Mouse (Mus musculus) stomach, embryonic 16.5 days (tissue): ENCODE measurements around the gene Nt5e. TPM values are rescaled to one million over a fixed set of nuclear protein-coding genes. Genes with fewer than 3 reads are reported as not detected.
"Not testable (repeated sequence)": the region's sequence is repeated elsewhere in the genome, so short reads cannot be mapped to it uniquely, and the experiment has no call there.

Source experiments
- ATAC-seq: fragments of 200-750 bp; cut with Nextera tagmentation; 2 replicates; pipeline ENCODE4 v1.8.0; 2017; ENCODE audit warnings: moderate number of reproducible peaks, moderate TSS enrichment; ENCODE audit not compliant: insufficient read depth, low FRiP score
- H3K27ac ChIP-seq: fragments of 300-500 bp; sonication (generic); 2 replicates; pipeline ENCODE4 v1.5.1; 2014; ENCODE audit warnings: low read length
- H3K27me3 ChIP-seq: fragments of 300-500 bp; sonication (generic); 2 replicates; pipeline ENCODE4 v1.6.1; 2014; ENCODE audit warnings: low read length, control low read depth, mixed read lengths; ENCODE audit not compliant: control insufficient read depth, insufficient read depth
- H3K36me3 ChIP-seq: fragments of 300-500 bp; sonication (generic); 2 replicates; pipeline ENCODE4 v1.6.1; 2014; ENCODE audit warnings: low read length; ENCODE audit not compliant: control insufficient read depth, insufficient read depth
- H3K4me1 ChIP-seq: fragments of 300-500 bp; sonication (generic); 2 replicates; pipeline ENCODE4 v1.6.1; 2014; ENCODE audit warnings: low read length, control low read depth, mixed read lengths; ENCODE audit not compliant: control insufficient read depth, insufficient read depth
- H3K4me2 ChIP-seq: fragments of 300-500 bp; sonication (generic); 2 replicates; pipeline ENCODE4 v1.6.1; 2014; ENCODE audit warnings: low read depth, low read length, mixed read lengths
- H3K4me3 ChIP-seq: fragments of 300-500 bp; sonication (generic); replicated peaks from 2 replicates; pipeline ENCODE4 v1.5.1; 2014; ENCODE audit warnings: mild to moderate bottlenecking, low read length
- H3K9ac ChIP-seq: fragments of 300-500 bp; sonication (generic); 2 replicates; pipeline ENCODE4 v1.6.1; 2014; ENCODE audit warnings: low read length
- H3K9me3 ChIP-seq: fragments of 300-500 bp; sonication (generic); replicated peaks from 2 replicates; pipeline ENCODE4 v1.6.1; 2016; ENCODE audit warnings: low read length, control low read depth; ENCODE audit not compliant: control insufficient read depth
- WGBS: fragments of 180-500 bp; shearing (Covaris S2); extraction: QIAGEN DNeasy Blood & Tissue Kit; methylation state at CpG from one replicate; pipeline ENCODE4 v1.1.7; 2014; 5-methylcytosine and 5-hydroxymethylcytosine counted together
- polyA plus RNA-seq: library from polyadenylated mRNA; unstranded; fragments of >200 nt; fragmentation: Nextera tagmentation; extraction: Ambion mirVana; gene quantifications from 2 replicates; pipeline ENCODE4 v1.2.1, GENCODE M21; 2015

Gene Nt5e
- polyA plus RNA-seq, result 6.5 and 8.8 TPM in 2 replicates

- Histone ChIP-seq H3K36me3 (no peaks in the 10 kb centered on the region), H3K4me1 (peaks cover 5% of the 10 kb centered on the region; the same call in 1 of the 2 replicates), H3K9me3 (no peaks in the 10 kb centered on the region), H3K4me3 (peak within 1 kb of the TSS; percentile 62), H3K4me2 (peak within 1 kb of the TSS; percentile 95), H3K27me3 (no peaks in the 10 kb centered on the region), H3K9ac (peak within 1 kb of the TSS; percentile 72), H3K27ac (no peak within 1 kb of the TSS)
- ATAC-seq, result peak; percentile 93
- 1% methylated on average over 66 of the region's 66 CpGs for WGBS
These were observed at the start of gene Nt5e for GRCm38 (mm10) chr9:88326930-88327901. Nt5e (plus strand) TSS chr9:88327197.

GRCm38 (mm10) chr9:88277588-88277987 is 49.4 kb upstream of the Nt5e start:
- no peaks in the 10 kb centered on the region for H3K9me3 ChIP-seq
- no peaks in the 10 kb centered on the region for H3K27me3 ChIP-seq
- no peak for ATAC-seq
- no peak overlapping the region for H3K9ac ChIP-seq
- H3K4me2 ChIP-seq, result no peak overlapping the region
- H3K36me3 ChIP-seq, result no peaks in the 10 kb centered on the region
- no peak overlapping the region for H3K27ac ChIP-seq
- no peaks in the 10 kb centered on the region for H3K4me1 ChIP-seq
- H3K4me3 ChIP-seq, result no peak overlapping the region
- WGBS, result 66% methylated on average over 4 of the region's 4 CpGs

- ATAC-seq, result no peak
- 78% methylated on average over 2 of the region's 2 CpGs for WGBS
- Histone ChIP-seq H3K36me3 (no peaks in the 10 kb centered on the region), H3K27me3 (no peaks in the 10 kb centered on the region), H3K27ac (no peak overlapping the region), H3K9ac (no peak overlapping the region), H3K4me2 (no peak overlapping the region), H3K4me1 (no peaks in the 10 kb centered on the region), H3K9me3 (no peaks in the 10 kb centered on the region), H3K4me3 (no peak overlapping the region)
These were observed 47.3 kb upstream of the Nt5e start for GRCm38 (mm10) chr9:88279728-88280127.

- ATAC-seq, result no peak
- H3K4me2 ChIP-seq, result no peak overlapping the region
- no peak overlapping the region for H3K4me3 ChIP-seq
- WGBS, result 81% methylated on average over 7 of the region's 7 CpGs
- no peak overlapping the region for H3K27ac ChIP-seq
- H3K4me1 ChIP-seq, result no peaks in the 10 kb centered on the region
- no peaks in the 10 kb centered on the region for H3K9me3 ChIP-seq
- no peak overlapping the region for H3K9ac ChIP-seq
- no peaks in the 10 kb centered on the region for H3K36me3 ChIP-seq
- H3K27me3 ChIP-seq, result no peaks in the 10 kb centered on the region
These were observed 37.3 kb upstream of the Nt5e start for GRCm38 (mm10) chr9:88289568-88290168.

- 85% methylated on average over 2 of the region's 2 CpGs for WGBS
- no peak overlapping the region for H3K4me3 ChIP-seq
- no peak for ATAC-seq
- no peaks in the 10 kb centered on the region for H3K27me3 ChIP-seq
- H3K27ac ChIP-seq, result no peak overlapping the region
- H3K36me3 ChIP-seq, result no peaks in the 10 kb centered on the region
- no peak overlapping the region for H3K9ac ChIP-seq
- H3K4me1 ChIP-seq, result no peaks in the 10 kb centered on the region
- H3K4me2 ChIP-seq, result no peak overlapping the region
- H3K9me3 ChIP-seq, result no peaks in the 10 kb centered on the region
These were observed 34.1 kb upstream of the Nt5e start for GRCm38 (mm10) chr9:88292836-88293370.

- ATAC-seq, result no peak
- no peak overlapping the region for H3K9ac ChIP-seq
These were observed 31.2 kb upstream of the Nt5e start for GRCm38 (mm10) chr9:88295798-88296197.

GRCm38 (mm10) chr9:88296321-88296720 is 30.7 kb upstream of the Nt5e start:
- Histone ChIP-seq H3K4me3 (no peak overlapping the region), H3K4me2 (no peak overlapping the region), H3K36me3 (no peaks in the 10 kb centered on the region), H3K9me3 (no peaks in the 10 kb centered on the region), H3K9ac (no peak overlapping the region), H3K27me3 (no peaks in the 10 kb centered on the region), H3K27ac (no peak overlapping the region), H3K4me1 (no peaks in the 10 kb centered on the region)
- 0 out of 2 replicates have a peak, but pooled peaks have one; percentile 7 for ATAC-seq
- 60% methylated on average over 5 of the region's 5 CpGs for WGBS

More at GRCm38 (mm10) chr9:88295798-88296197, 31.2 kb upstream of the Nt5e start:
- no peaks in the 10 kb centered on the region for H3K9me3 ChIP-seq
- H3K36me3 ChIP-seq, result no peaks in the 10 kb centered on the region
- H3K4me2 ChIP-seq, result no peak overlapping the region
- H3K4me3 ChIP-seq, result no peak overlapping the region
- no peak overlapping the region for H3K27ac ChIP-seq
- WGBS, result 60% methylated on average over 4 of the region's 4 CpGs
- no peaks in the 10 kb centered on the region for H3K27me3 ChIP-seq
- H3K4me1 ChIP-seq, result no peaks in the 10 kb centered on the region

- H3K4me1 ChIP-seq, H3K9me3 ChIP-seq, H3K27me3 ChIP-seq, H3K4me2 ChIP-seq, H3K27ac ChIP-seq, ATAC-seq, H3K36me3 ChIP-seq, H3K4me3 ChIP-seq, H3K9ac ChIP-seq: not testable (repeated sequence)
- WGBS, result 80% methylated on average over 3 of the region's 3 CpGs
These were observed 29.8 kb upstream of the Nt5e start for GRCm38 (mm10) chr9:88297244-88297643.
